Mouse (Mus musculus): ENCODE results near the gene Zcchc8. TPM values are rescaled to one million over a fixed set of nuclear protein-coding genes. Genes with fewer than 3 reads are reported as not detected.

The Zcchc8 gene
- polyA plus RNA-seq, 1 experiment: 29.5 TPM

- no peak for DNase-seq
- peaks cover 3% of the 10 kb centered on the region; the same call in 1 of the 2 replicates for H3K4me1 ChIP-seq (ENCODE audit: control insufficient read depth, insufficient read depth, low read length)
- 79% methylated on average over 11 of the region's 11 CpGs for WGBS
- TF ChIP-seq CTCF (IDR thresholded peaks at IDR 0.05; ENCODE audit: insufficient read depth, low read length): no peak
- no peak for TF ChIP-seq POLR2A (IDR thresholded peaks at IDR 0.05; ENCODE audit: borderline replicate concordance, extremely low read depth, low read depth, low read length)
- H3K4me3 ChIP-seq (replicated peaks; ENCODE audit: extremely low read depth, low read depth, low read length): no peak overlapping the region
These were observed 67.6 kb downstream of the Zcchc8 start for GRCm38 (mm10) chr5:123653287-123653801.

GRCm38 (mm10) chr5:123650825-123651224 is 70.1 kb downstream of the Zcchc8 start:
- no peaks in the 10 kb centered on the region for H3K4me1 ChIP-seq (ENCODE audit: control insufficient read depth, insufficient read depth, low read length)
- DNase-seq: no peak
- WGBS: 61% methylated on average over 2 of the region's 2 CpGs
- TF ChIP-seq POLR2A (IDR thresholded peaks at IDR 0.05; ENCODE audit: borderline replicate concordance, extremely low read depth, low read depth, low read length): no peak
- no peak for TF ChIP-seq CTCF (IDR thresholded peaks at IDR 0.05; ENCODE audit: insufficient read depth, low read length)
- H3K4me3 ChIP-seq (replicated peaks; ENCODE audit: extremely low read depth, low read depth, low read length): no peak overlapping the region

Other genes starting within 250 kb of the Zcchc8 start
- gene Lrrc43, start 231.8 kb downstream of the Zcchc8 start, polyA plus RNA-seq (2012; rRNA removed): 3.4 and 3.8 TPM in 2 replicates
- gene Il31, start 231.6 kb downstream of the Zcchc8 start, polyA plus RNA-seq (2012; rRNA removed): not detected in 2 replicates
- 5.8 and 8.5 TPM in 2 replicates for gene B3gnt4, start 210.6 kb downstream of the Zcchc8 start, polyA plus RNA-seq (2012; rRNA removed)
- 37.4 and 58.4 TPM in 2 replicates for gene Diablo, start 196.9 kb downstream of the Zcchc8 start, polyA plus RNA-seq (2012; rRNA removed)
- gene Gm49027, start 195.6 kb downstream of the Zcchc8 start, polyA plus RNA-seq (2012; rRNA removed): 14.2 and 15.2 TPM in 2 replicates
- 12.9 and 15.9 TPM in 2 replicates for gene Vps33a, start 148.1 kb downstream of the Zcchc8 start, polyA plus RNA-seq (2012; rRNA removed)
- gene Clip1, start 36.5 kb downstream of the Zcchc8 start, polyA plus RNA-seq (2012; rRNA removed): 30.3 and 49.8 TPM in 2 replicates
- 8.7 and 16.0 TPM in 2 replicates for gene Rsrc2, start 28.3 kb upstream of the Zcchc8 start, polyA plus RNA-seq (2012; rRNA removed)
- gene Kntc1, start 28.6 kb upstream of the Zcchc8 start, polyA plus RNA-seq (2012; rRNA removed): 0.34 and 1.3 TPM in 2 replicates
- 6.0 and 12.9 TPM in 2 replicates for gene Hcar2, start 144.4 kb upstream of the Zcchc8 start, polyA plus RNA-seq (2012; rRNA removed)
- 1.4 and 2.7 TPM in 2 replicates for gene Hcar1, start 158.9 kb upstream of the Zcchc8 start, polyA plus RNA-seq (2012; rRNA removed)
- gene Denr, start 186.1 kb upstream of the Zcchc8 start, polyA plus RNA-seq (2012; rRNA removed): 18.7 and 20.3 TPM in 2 replicates
- 0.41 and 0.53 TPM in 2 replicates for gene Gm43518, start 206.3 kb upstream of the Zcchc8 start, polyA plus RNA-seq (2012; rRNA removed)
- gene Ccdc62, start 209.6 kb upstream of the Zcchc8 start, polyA plus RNA-seq (2012; rRNA removed): 2.0 and 3.2 TPM in 2 replicates

Measured in lung, adult 2 months (tissue).